Mouse (Mus musculus) heart, embryonic 14.5 days (tissue): ENCODE measurements around the gene Insrr. TPM values are rescaled to one million over a fixed set of nuclear protein-coding genes. Genes with fewer than 3 reads are reported as not detected.

ENCODE experiments used
- polyA plus RNA-seq: library from polyadenylated mRNA; unstranded; fragments of >200 nt; fragmentation: Nextera tagmentation; extraction: Ambion mirVana; gene quantifications from 2 replicates; pipeline ENCODE4 v1.2.1, GENCODE M21; 2014

Gene Insrr
- polyA plus RNA-seq, 1 experiment from 2014 or later, result 0.08 TPM

Other genes with a start within 250 kb of the Insrr start
- 7.9 and 9.7 TPM in 2 replicates for gene Arhgef11, start 179.4 kb upstream of the Insrr start, polyA plus RNA-seq
- gene Lrrc71, start 48.3 kb upstream of the Insrr start, polyA plus RNA-seq, result 0.12 and 0.32 TPM in 2 replicates
- 0.15 and 0.18 TPM in 2 replicates for gene Ntrk1, start 1.8 kb upstream of the Insrr start, polyA plus RNA-seq
- gene Pear1, start 27.4 kb downstream of the Insrr start, polyA plus RNA-seq, result 16.2 and 17.0 TPM in 2 replicates
- gene Sh2d2a, start 49.8 kb downstream of the Insrr start, polyA plus RNA-seq, result 0.15 TPM in 1 of 2 replicates, not detected in the other
- 10.1 and 11.7 TPM in 2 replicates for gene Prcc, start 88.7 kb downstream of the Insrr start, polyA plus RNA-seq
- gene Hdgf, start 109.4 kb downstream of the Insrr start, polyA plus RNA-seq, result 148 and 154 TPM in 2 replicates
- 64.1 and 67.9 TPM in 2 replicates for gene Mrpl24, start 122.6 kb downstream of the Insrr start, polyA plus RNA-seq
- 18.5 and 19.3 TPM in 2 replicates for gene Isg20l2, start 133.4 kb downstream of the Insrr start, polyA plus RNA-seq
- gene Rrnad1, start 133.8 kb downstream of the Insrr start, polyA plus RNA-seq, result 10.9 and 14.4 TPM in 2 replicates
- gene Crabp2, start 151.7 kb downstream of the Insrr start, polyA plus RNA-seq, result 1.6 and 2.4 TPM in 2 replicates
- gene Nes, start 174.1 kb downstream of the Insrr start, polyA plus RNA-seq, result 9.8 and 10.7 TPM in 2 replicates
- 0.31 TPM in 1 of 2 replicates, not detected in the other for gene Bcan, start 203.3 kb downstream of the Insrr start, polyA plus RNA-seq
- gene Hapln2, start 230.6 kb downstream of the Insrr start, polyA plus RNA-seq, result 0.58 TPM in 1 of 2 replicates, not detected in the other
- gene Gpatch4, start 246.2 kb downstream of the Insrr start, polyA plus RNA-seq, result 14.7 and 16.7 TPM in 2 replicates